Mouse (Mus musculus) embryonic facial prominence, embryonic 10.5 days (tissue): ENCODE results near the gene Msrb3. TPM values are rescaled to one million over a fixed set of nuclear protein-coding genes. Genes with fewer than 3 reads are reported as not detected.

Source experiments
- DNase-seq: peaks from one replicate; pipeline ENCODE4 v3.0.0-alpha.2; 2017; ENCODE audit warnings: low spot score
- H3K27ac ChIP-seq: fragments of 300-500 bp; sonication (generic); replicated peaks from 2 replicates; pipeline ENCODE4 v1.5.1; 2016; ENCODE audit warnings: mild to moderate bottlenecking
- H3K27me3 ChIP-seq: fragments of 300-500 bp; sonication (generic); replicated peaks from 2 replicates; pipeline ENCODE4 v1.6.1; 2016; ENCODE audit warnings: low read depth, mild to moderate bottlenecking; ENCODE audit not compliant: poor library complexity, severe bottlenecking
- H3K36me3 ChIP-seq: fragments of 300-500 bp; sonication (generic); replicated peaks from 2 replicates; pipeline ENCODE4 v1.6.1; 2016; ENCODE audit warnings: mild to moderate bottlenecking, moderate library complexity
- H3K4me1 ChIP-seq: fragments of 300-500 bp; sonication (generic); 2 replicates; pipeline ENCODE4 v1.6.1; 2016
- H3K4me3 ChIP-seq: fragments of 300-500 bp; sonication (generic); 2 replicates; pipeline ENCODE4 v1.5.1; 2016; ENCODE audit warnings: mild to moderate bottlenecking, moderate library complexity
- H3K9me3 ChIP-seq: fragments of 300-500 bp; sonication (generic); 2 replicates; pipeline ENCODE4 v1.6.1; 2016; ENCODE audit warnings: mild to moderate bottlenecking
- WGBS: fragments of 180-500 bp; shearing (Covaris S2); methylation state at CpG from one replicate; pipeline ENCODE4 v1.1.7; 2016; 5-methylcytosine and 5-hydroxymethylcytosine counted together
- polyA plus RNA-seq: library from polyadenylated mRNA; unstranded; fragments of >200 nt; fragmentation: Nextera tagmentation; extraction: Ambion mirVana; gene quantifications from 2 replicates; pipeline ENCODE4 v1.2.1, GENCODE M21; 2016

Gene Msrb3
- polyA plus RNA-seq, 1 experiment from 2014 or later: 3.4 TPM

GRCm38 (mm10) chr10:120787202-120787601, 111.7 kb downstream of the Msrb3 start:
- peak; percentile 45 for DNase-seq
- Histone ChIP-seq H3K4me3 (no peak overlapping the region), H3K27ac (peak overlapping the region; percentile 49; the same call in 1 of the 2 replicates), H3K36me3 (peaks cover 5% of the 10 kb centered on the region; the same call in 1 of the 2 replicates), H3K27me3 (no peaks in the 10 kb centered on the region), H3K4me1 (peaks cover 22% of the 10 kb centered on the region), H3K9me3 (no peaks in the 10 kb centered on the region)
- WGBS: 45% methylated on average over 10 of the region's 10 CpGs

GRCm38 (mm10) chr10:120784516-120784915, 114.4 kb downstream of the Msrb3 start:
- Histone ChIP-seq H3K27ac (no peak overlapping the region), H3K4me3 (no peak overlapping the region), H3K9me3 (no peaks in the 10 kb centered on the region), H3K27me3 (no peaks in the 10 kb centered on the region), H3K4me1 (peaks cover 22% of the 10 kb centered on the region), H3K36me3 (no peaks in the 10 kb centered on the region)
- DNase-seq: no peak
- 62% methylated on average over 5 of the region's 5 CpGs for WGBS

- Histone ChIP-seq H3K27ac (no peak overlapping the region; the same call in 1 of the 2 replicates), H3K27me3 (no peaks in the 10 kb centered on the region), H3K4me3 (no peak overlapping the region), H3K9me3 (no peaks in the 10 kb centered on the region), H3K4me1 (peaks cover 19% of the 10 kb centered on the region), H3K36me3 (no peaks in the 10 kb centered on the region)
- no peak for DNase-seq
- WGBS: 78% methylated on average over 9 of the region's 9 CpGs
These were observed 115.5 kb downstream of the Msrb3 start for GRCm38 (mm10) chr10:120783393-120783792.

GRCm38 (mm10) chr10:120777499-120777898, 121.4 kb downstream of the Msrb3 start:
- Histone ChIP-seq H3K4me3 (no peak overlapping the region), H3K27me3 (no peaks in the 10 kb centered on the region), H3K36me3 (peaks cover 5% of the 10 kb centered on the region; the same call in 1 of the 2 replicates), H3K27ac (no peak overlapping the region), H3K4me1 (peaks cover 3% of the 10 kb centered on the region; the same call in 1 of the 2 replicates), H3K9me3 (peaks cover 14% of the 10 kb centered on the region)
- 86% methylated on average over 3 of the region's 3 CpGs for WGBS
- DNase-seq: no peak

GRCm38 (mm10) chr10:120775361-120775760, 123.5 kb downstream of the Msrb3 start:
- no peaks in the 10 kb centered on the region for H3K27me3 ChIP-seq
- peaks cover 14% of the 10 kb centered on the region for H3K9me3 ChIP-seq
- H3K36me3 ChIP-seq: peaks cover 5% of the 10 kb centered on the region; the same call in 1 of the 2 replicates
- 82% methylated on average over 4 of the region's 4 CpGs for WGBS
- H3K27ac ChIP-seq: no peak overlapping the region
- DNase-seq: no peak
- H3K4me3 ChIP-seq: no peak overlapping the region
- peaks cover 3% of the 10 kb centered on the region; the same call in 1 of the 2 replicates for H3K4me1 ChIP-seq

- Histone ChIP-seq H3K4me1 (peaks cover 17% of the 10 kb centered on the region), H3K9me3 (0 out of 2 replicates have a peak, but pooled peaks cover 3% of the 10 kb centered on the region), H3K27me3 (no peaks in the 10 kb centered on the region), H3K27ac (no peak overlapping the region), H3K36me3 (no peaks in the 10 kb centered on the region), H3K4me3 (no peak overlapping the region)
- WGBS: 95% methylated on average over 3 of the region's 3 CpGs
- no peak for DNase-seq
These were observed 131.5 kb downstream of the Msrb3 start for GRCm38 (mm10) chr10:120767418-120767817.

GRCm38 (mm10) chr10:120765398-120765797, 133.5 kb downstream of the Msrb3 start:
- no peak for DNase-seq

GRCm38 (mm10) chr10:120763656-120764466, 135.0 kb downstream of the Msrb3 start:
- WGBS: 67% methylated on average over 13 of the region's 13 CpGs
- peaks cover 17% of the 10 kb centered on the region for H3K4me1 ChIP-seq
- H3K27ac ChIP-seq: peak overlapping the region; percentile 42
- peak; percentile 53 for DNase-seq
- 0 out of 2 replicates have a peak, but pooled peaks cover 3% of the 10 kb centered on the region for H3K9me3 ChIP-seq
- H3K36me3 ChIP-seq: no peaks in the 10 kb centered on the region
- H3K27me3 ChIP-seq: no peaks in the 10 kb centered on the region
- H3K4me3 ChIP-seq: no peak overlapping the region

More at GRCm38 (mm10) chr10:120765398-120765797, 133.5 kb downstream of the Msrb3 start:
- H3K4me1 ChIP-seq: peaks cover 17% of the 10 kb centered on the region
- 87% methylated on average over 11 of the region's 11 CpGs for WGBS
- H3K4me3 ChIP-seq: no peak overlapping the region
- H3K27ac ChIP-seq: no peak overlapping the region
- H3K27me3 ChIP-seq: no peaks in the 10 kb centered on the region
- H3K36me3 ChIP-seq: no peaks in the 10 kb centered on the region
- H3K9me3 ChIP-seq: 0 out of 2 replicates have a peak, but pooled peaks cover 3% of the 10 kb centered on the region

GRCm38 (mm10) chr10:120762958-120763357, 135.9 kb downstream of the Msrb3 start:
- no peak for DNase-seq
- no peak overlapping the region for H3K4me3 ChIP-seq
- WGBS: 92% methylated on average over 12 of the region's 12 CpGs
- 0 out of 2 replicates have a peak, but pooled peaks cover 3% of the 10 kb centered on the region for H3K9me3 ChIP-seq
- H3K36me3 ChIP-seq: no peaks in the 10 kb centered on the region
- H3K4me1 ChIP-seq: peaks cover 17% of the 10 kb centered on the region
- H3K27me3 ChIP-seq: no peaks in the 10 kb centered on the region
- H3K27ac ChIP-seq: 0 out of 2 replicates have a peak overlapping the region, but pooled peaks have one; percentile 42

- Histone ChIP-seq H3K4me3 (no peak overlapping the region), H3K36me3 (no peaks in the 10 kb centered on the region), H3K27ac (no peak overlapping the region), H3K9me3 (0 out of 2 replicates have a peak, but pooled peaks cover 3% of the 10 kb centered on the region), H3K4me1 (peaks cover 17% of the 10 kb centered on the region), H3K27me3 (no peaks in the 10 kb centered on the region)
- DNase-seq: no peak
- 93% methylated on average over 12 of the region's 12 CpGs for WGBS
These were observed 138.2 kb downstream of the Msrb3 start for GRCm38 (mm10) chr10:120760679-120761078.

GRCm38 (mm10) chr10:120759883-120760282, 139.0 kb downstream of the Msrb3 start:
- 92% methylated on average over 6 of the region's 6 CpGs for WGBS
- H3K9me3 ChIP-seq: no peaks in the 10 kb centered on the region
- H3K4me1 ChIP-seq: peaks cover 17% of the 10 kb centered on the region
- no peak for DNase-seq
- H3K27me3 ChIP-seq: no peaks in the 10 kb centered on the region
- H3K4me3 ChIP-seq: no peak overlapping the region
- no peak overlapping the region for H3K27ac ChIP-seq
- no peaks in the 10 kb centered on the region for H3K36me3 ChIP-seq

- peaks cover 4% of the 10 kb centered on the region; the same call in 1 of the 2 replicates for H3K9me3 ChIP-seq
- no peaks in the 10 kb centered on the region for H3K36me3 ChIP-seq
- no peaks in the 10 kb centered on the region; the same call in 1 of the 2 replicates for H3K27me3 ChIP-seq
- H3K4me3 ChIP-seq: no peak overlapping the region
- peaks cover 10% of the 10 kb centered on the region for H3K4me1 ChIP-seq
- H3K27ac ChIP-seq: no peak overlapping the region
- no peak for DNase-seq
- 95% methylated on average over 5 of the region's 5 CpGs for WGBS
These were observed 146.4 kb downstream of the Msrb3 start for GRCm38 (mm10) chr10:120752454-120752853.
